Mouse (Mus musculus): ENCODE measurements around the gene Itsn1.

DNA sequence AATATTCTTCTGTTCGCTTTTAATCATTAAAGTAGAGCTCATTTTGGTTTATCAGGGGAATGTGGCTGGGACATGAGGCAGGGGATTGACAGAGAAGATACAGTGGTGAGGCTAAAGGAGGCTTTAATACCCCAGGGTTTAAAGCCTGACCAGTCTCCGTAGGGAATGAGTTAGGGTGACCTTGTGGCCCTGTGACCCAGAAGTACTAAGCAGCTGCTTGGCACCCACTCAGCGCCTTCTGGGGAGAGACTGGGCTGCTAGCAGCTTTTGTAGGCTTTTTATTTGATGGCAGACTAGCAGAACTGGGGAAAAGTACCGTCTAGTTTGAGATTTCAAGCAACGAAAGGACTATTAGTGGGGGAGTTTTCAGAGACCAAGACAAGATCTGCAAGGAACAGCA is 209.1 kb downstream of the Itsn1 start:
- TF ChIP-seq CTCF (conservative IDR thresholded peaks at IDR 0.05; ENCODE audit: low read length), result no peak
- no peak for TF ChIP-seq NANOG (IDR thresholded peaks at IDR 0.05; ENCODE audit: borderline replicate concordance, low read length)
- TF ChIP-seq POU5F1 (IDR thresholded peaks at IDR 0.05; ENCODE audit: borderline replicate concordance, low read length), result no peak

Measured in E14TG2a.4 (cell line).